Mouse (Mus musculus) CH12.LX (cell line): ENCODE results near the gene Grid1. TPM values are rescaled to one million over a fixed set of nuclear protein-coding genes. Genes with fewer than 3 reads are reported as not detected.

Experiments
- DNase-seq: peaks from one replicate; pipeline ENCODE4 v3.0.0-alpha.2; 2013; ENCODE audit errors: extremely low read depth
- H3K27ac ChIP-seq: 2 replicates; pipeline ENCODE4 v1.5.1; 2012; ENCODE audit warnings: low read depth, mild to moderate bottlenecking, control low read depth, moderate library complexity; ENCODE audit not compliant: insufficient read depth
- H3K27me3 ChIP-seq: replicated peaks from 2 replicates; pipeline ENCODE3; 2012; ENCODE audit warnings: inconsistent platforms
- H3K36me3 ChIP-seq, 2 experiments: replicated peaks in 1 of 2; 2 replicates each; pipeline versions ENCODE3 to v1.6.1; 2012; ENCODE audit warnings: inconsistent platforms in 1 of 2, low read length in 1 of 2, mild to moderate bottlenecking in 1 of 2, mixed read lengths in 1 of 2, moderate library complexity in 1 of 2; ENCODE audit not compliant: control insufficient read depth in 1 of 2, insufficient read depth in 1 of 2
- H3K4me1 ChIP-seq, 2 experiments: 2 replicates each; pipeline ENCODE4 v1.6.1; 2012; ENCODE audit warnings: inconsistent platforms in 1 of 2, moderate library complexity in 1 of 2; ENCODE audit not compliant: insufficient read depth in 2 of 2, control insufficient read depth in 1 of 2
- H3K4me2 ChIP-seq: 2 replicates; pipeline ENCODE4 v1.6.1; 2012; ENCODE audit warnings: low read depth, mild to moderate bottlenecking, control low read depth; ENCODE audit not compliant: poor library complexity, insufficient read depth, severe bottlenecking
- H3K4me3 ChIP-seq, 3 experiments: fragments of 150-350 bp in 1 of 3; sonication (generic) in 1 of 3; replicated peaks in 1 of 3; 2 replicates each; pipeline versions ENCODE3 to v1.5.1; 2011 to 2012; ENCODE audit warnings: low read depth in 2 of 3, low read length in 2 of 3, mild to moderate bottlenecking in 2 of 3, moderate library complexity in 2 of 3, control low read depth in 1 of 3, improper control_type of control experiment in 1 of 3, inconsistent platforms in 1 of 3, mixed read lengths in 1 of 3; ENCODE audit not compliant: poor library complexity in 1 of 3
- H3K79me2 ChIP-seq: replicated peaks from 2 replicates; pipeline ENCODE4 v1.6.1; 2012; ENCODE audit warnings: mild to moderate bottlenecking, moderate library complexity; ENCODE audit not compliant: control insufficient read depth, poor library complexity, insufficient read depth, severe bottlenecking; ENCODE audit errors: extremely low read depth
- H3K9ac ChIP-seq: 2 replicates; pipeline ENCODE4 v1.6.1; 2012; ENCODE audit warnings: low read depth, mild to moderate bottlenecking, control low read depth, moderate library complexity; ENCODE audit not compliant: insufficient read depth
- H3K9me3 ChIP-seq: replicated peaks from 2 replicates; pipeline ENCODE3; 2012; ENCODE audit warnings: low read length, inconsistent platforms, mixed read lengths
- CHD1 ChIP-seq: IDR thresholded peaks from 2 replicates; pipeline ENCODE4 v1.6.1; 2012; ENCODE audit warnings: low read depth, low read length, improper control_type of control experiment, inconsistent platforms
- ELF1 ChIP-seq: IDR thresholded peaks from 2 replicates; pipeline ENCODE4 v1.6.1; 2014; ENCODE audit warnings: low read depth, mild to moderate bottlenecking, inconsistent platforms, low read length, improper control_type of control experiment
- HCFC1 ChIP-seq: IDR thresholded peaks from 2 replicates; pipeline ENCODE4 v1.6.1; 2012; ENCODE audit warnings: low read depth, mild to moderate bottlenecking, inconsistent platforms, low read length, improper control_type of control experiment
- JUND ChIP-seq: conservative IDR thresholded peaks from 2 replicates; pipeline ENCODE4 v1.6.1; 2011; ENCODE audit warnings: low read depth, low read length, improper control_type of control experiment
- MAX ChIP-seq: IDR thresholded peaks from 2 replicates; pipeline ENCODE4 v1.6.1; 2011; ENCODE audit warnings: low read length, improper control_type of control experiment
- MAZ ChIP-seq: IDR thresholded peaks from 2 replicates; pipeline ENCODE4 v1.6.1; 2012; ENCODE audit warnings: low read depth, mild to moderate bottlenecking, inconsistent platforms, low read length, improper control_type of control experiment, moderate library complexity
- MEF2A ChIP-seq: IDR thresholded peaks from 2 replicates; pipeline ENCODE4 v1.6.1; 2014; ENCODE audit warnings: low read depth, mild to moderate bottlenecking, inconsistent platforms, low read length, improper control_type of control experiment, borderline replicate concordance
- MXI1 ChIP-seq: IDR thresholded peaks from 2 replicates; pipeline ENCODE4 v1.6.1; 2011; ENCODE audit warnings: mild to moderate bottlenecking, low read depth, low read length, improper control_type of control experiment
- NRF1 ChIP-seq: IDR thresholded peaks from 2 replicates; pipeline ENCODE4 v1.6.1; 2014; ENCODE audit warnings: low read depth, mild to moderate bottlenecking, inconsistent platforms, low read length, improper control_type of control experiment, moderate library complexity
- POLR2AphosphoS2 ChIP-seq: IDR thresholded peaks from 2 replicates; pipeline ENCODE4 v1.6.1; 2011; ENCODE audit warnings: low read depth, low read length, improper control_type of control experiment
- RAD21 ChIP-seq: IDR thresholded peaks from 2 replicates; pipeline ENCODE4 v1.6.1; 2011; ENCODE audit warnings: low read depth, mild to moderate bottlenecking, low read length, improper control_type of control experiment, moderate library complexity
- RCOR1 ChIP-seq: conservative IDR thresholded peaks from 2 replicates; pipeline ENCODE4 v1.6.1; 2012; ENCODE audit warnings: low read depth, mild to moderate bottlenecking, inconsistent platforms, low read length, improper control_type of control experiment
- SMC3 ChIP-seq: IDR thresholded peaks from 2 replicates; pipeline ENCODE4 v1.6.1; 2011; ENCODE audit warnings: low read depth, low read length, improper control_type of control experiment
- TBP ChIP-seq: conservative IDR thresholded peaks from 2 replicates; pipeline ENCODE4 v1.6.1; 2011; ENCODE audit warnings: low read depth, low read length, improper control_type of control experiment
- UBTF ChIP-seq: IDR thresholded peaks from 2 replicates; pipeline ENCODE4 v1.6.1; 2012; ENCODE audit warnings: low read depth, mild to moderate bottlenecking, inconsistent platforms, low read length, improper control_type of control experiment, moderate library complexity
- USF1 ChIP-seq: IDR thresholded peaks from 2 replicates; pipeline ENCODE4 v1.6.1; 2014; ENCODE audit warnings: low read depth, mild to moderate bottlenecking, inconsistent platforms, low read length, improper control_type of control experiment
- ZC3H11A ChIP-seq: IDR thresholded peaks from 2 replicates; pipeline ENCODE4 v1.6.1; 2012; ENCODE audit warnings: low read depth, mild to moderate bottlenecking, inconsistent platforms, low read length, improper control_type of control experiment
- ZKSCAN1 ChIP-seq: IDR thresholded peaks from 2 replicates; pipeline ENCODE4 v1.6.1; 2012; ENCODE audit warnings: low read depth, inconsistent platforms, low read length, improper control_type of control experiment, borderline replicate concordance
- dilution Hi-C: fragments of 300-500 bp; cut with MboI; formaldehyde crosslinking; loops from 2 replicates; pipeline ENCODE4 v1.14.3; 2020; ENCODE audit warnings: low sequenced_read_pairs; ENCODE audit not compliant: extremely low pct_unique_long_range_greater_than_20kb, extremely low pct_ligation_motif_present
- in situ Hi-C: fragments of 300-500 bp; cut with MboI; formaldehyde crosslinking; loops from 3 replicates; pipeline ENCODE4 v1.14.3; 2019; ENCODE audit warnings: low sequenced_read_pairs, low pct_ligation_motif_present, low pct_unique_long_range_greater_than_20kb, mixed read lengths
- polyA plus RNA-seq: library from polyadenylated mRNA; unstranded; fragments of >175 nt; gene quantifications from 2 replicates; pipeline ENCODE4 v1.2.1, GENCODE M21; 2012; ENCODE audit warnings: low read depth; ENCODE audit not compliant: insufficient read length
- total RNA-seq, 2 experiments: library from RNA; depleted of rRNA; stranded (reverse); fragments of 300-350 nt in 1 of 2; fragments of >200 nt in 1 of 2; gene quantifications; 2 replicates each; pipeline ENCODE4 v1.2.3; 2012 to 2014

Gene Grid1
- total and polyA plus RNA-seq, 3 experiments, result not detected

- no peaks in the 10 kb centered on the region for H3K36me3 ChIP-seq
- H3K9me3 ChIP-seq, result peaks cover 14% of the 10 kb centered on the region
- in situ Hi-C loops, result no loop called here
- no peaks in the 10 kb centered on the region for H3K27me3 ChIP-seq
- H3K4me1 ChIP-seq, result no peaks in the 10 kb centered on the region
- TF ChIP-seq RAD21 (no peak), MXI1 (no peak), CHD1 (no peak), SMC3 (no peak), ELF1 (no peak), POLR2AphosphoS2 (no peak), HCFC1 (no peak), ZC3H11A (no peak), MEF2A (no peak)
- no peaks in the 10 kb centered on the region for H3K79me2 ChIP-seq
- DNase-seq, result no peak
- H3K4me2 ChIP-seq, result no peak overlapping the region
- no peak overlapping the region for H3K9ac ChIP-seq
- H3K4me3 ChIP-seq, result no peak overlapping the region
- dilution Hi-C loops, result no loop called here
- H3K27ac ChIP-seq, result no peak overlapping the region
Observed at GRCm38 (mm10) chr14:35430259-35430658, 610.4 kb downstream of the Grid1 start.

GRCm38 (mm10) chr14:35453702-35454101 lies 633.8 kb downstream of the Grid1 start:
- dilution Hi-C loops (no loop called here), in situ Hi-C loops (no loop called here)
- Histone ChIP-seq H3K36me3 (no peaks in the 10 kb centered on the region), H3K27ac (no peak overlapping the region), H3K9ac (no peak overlapping the region), H3K9me3 (peaks cover 10% of the 10 kb centered on the region), H3K27me3 (no peaks in the 10 kb centered on the region), H3K4me2 (no peak overlapping the region), H3K79me2 (no peaks in the 10 kb centered on the region), H3K4me1 (no peaks in the 10 kb centered on the region), H3K4me3 (no peak overlapping the region)
- no peak for DNase-seq
- TF ChIP-seq RAD21 (no peak), MAX (no peak), JUND (no peak), POLR2AphosphoS2 (no peak), MAZ (no peak), RCOR1 (no peak), NRF1 (no peak), USF1 (no peak), ZKSCAN1 (no peak), UBTF (no peak), TBP (no peak)
